Mouse (Mus musculus) activated CD4-positive, CD25-positive, alpha-beta regulatory T cell, adult 4 months (primary cell): Measurements from ENCODE around the gene Prlhr. TPM values are rescaled to one million over a fixed set of nuclear protein-coding genes. Genes with fewer than 3 reads are reported as not detected.

Experiments used
- ATAC-seq: one replicate; pipeline ENCODE4 v1.8.0; 2017
- polyA plus RNA-seq, 2 experiments: library from polyadenylated mRNA; unstranded; fragments of 100-300 nt; shearing (Covaris generic); gene quantifications; one replicate each; pipeline ENCODE4 v1.2.1; 2017

Gene Prlhr
- polyA plus RNA-seq, 2 experiments from 2014 or later: not detected

GRCm38 (mm10) chr19:60432347-60433129, 35.6 kb downstream of the Prlhr start:
- ATAC-seq: no peak

- ATAC-seq: no peak
Measured at GRCm38 (mm10) chr19:60417611-60418010, 50.5 kb downstream of the Prlhr start.

Other genes with a start within 250 kb of the Prlhr start
- 10 to 100 TPM; 64.6 to 69.0 TPM for gene Fam204a, start 241.6 kb downstream of the Prlhr start, polyA plus RNA-seq
- 10 to 100 TPM; 18.9 to 23.5 TPM for gene Cacul1, start 112.7 kb upstream of the Prlhr start, polyA plus RNA-seq